Mouse (Mus musculus) left cerebral cortex, postnatal 25 days (tissue): ENCODE measurements around the gene D430041D05Rik. TPM values are rescaled to one million over a fixed set of nuclear protein-coding genes. Genes with fewer than 3 reads are reported as not detected.

Experiments
- DNase-seq, 2 experiments: peaks; one replicate each; pipeline ENCODE4 v3.0.0; 2022; ENCODE audit warnings: low spot score in 2 of 2, mixed read lengths in 1 of 2
- intact Hi-C: fragments of 180-260 bp; cut with DNase I; formaldehyde crosslinking; loops from one replicate; pipeline ENCODE4 v1.15.1; 2025
- total RNA-seq, 2 experiments: library from RNA; stranded (reverse); gene quantifications; 2 replicates each; pipeline ENCODE4 v1.2.3; 2021

D430041D05Rik gene
- total RNA-seq, 2 experiments from 2014 or later: 124 to 128 TPM

- intact Hi-C loops: no loop called here
- DNase-seq: no peak
Observed at GRCm38 (mm10) chr2:104219733-104220391, 191.0 kb downstream of the D430041D05Rik start.

- peak in 1 of 2 experiments; percentile 44 for DNase-seq
- intact Hi-C loops: no loop called here
Observed at GRCm38 (mm10) chr2:104218588-104219065, 192.2 kb downstream of the D430041D05Rik start.

- intact Hi-C loops: no loop called here
- no peak for DNase-seq
Observed at GRCm38 (mm10) chr2:104218114-104218513, 192.7 kb downstream of the D430041D05Rik start.

- intact Hi-C loops: no loop called here
- peak in 1 of 2 experiments; percentile 41 for DNase-seq
Observed at GRCm38 (mm10) chr2:104209408-104209807, 201.4 kb downstream of the D430041D05Rik start.

GRCm38 (mm10) chr2:104208415-104208814 lies 202.4 kb downstream of the D430041D05Rik start:
- peak; percentile 32 to 34 for DNase-seq
- intact Hi-C loops: no loop called here

- intact Hi-C loops: no loop called here
Observed at GRCm38 (mm10) chr2:104207948-104208347, 202.9 kb downstream of the D430041D05Rik start.

GRCm38 (mm10) chr2:104205623-104206022 lies 205.2 kb downstream of the D430041D05Rik start:
- peak; percentile 55 to 59 for DNase-seq
- intact Hi-C loops: no loop called here

More at GRCm38 (mm10) chr2:104207948-104208347, 202.9 kb downstream of the D430041D05Rik start:
- DNase-seq: peak; percentile 67 to 90

- no peak for DNase-seq
- intact Hi-C loops: no loop called here
Observed at GRCm38 (mm10) chr2:104200211-104200610, 210.6 kb downstream of the D430041D05Rik start.

GRCm38 (mm10) chr2:104198186-104198585 lies 212.6 kb downstream of the D430041D05Rik start:
- intact Hi-C loops: no loop called here

GRCm38 (mm10) chr2:104197281-104197680 lies 213.5 kb downstream of the D430041D05Rik start:
- no peak for DNase-seq
- intact Hi-C loops: no loop called here

More at GRCm38 (mm10) chr2:104198186-104198585, 212.6 kb downstream of the D430041D05Rik start:
- DNase-seq: no peak

GRCm38 (mm10) chr2:104192401-104193141 lies 218.2 kb downstream of the D430041D05Rik start:
- no peak for DNase-seq
- intact Hi-C loops: no loop called here

GRCm38 (mm10) chr2:104191723-104192122 lies 219.1 kb downstream of the D430041D05Rik start:
- intact Hi-C loops: no loop called here
- no peak for DNase-seq

- DNase-seq: no peak
- intact Hi-C loops: no loop called here
Observed at GRCm38 (mm10) chr2:104188859-104189258, 222.0 kb downstream of the D430041D05Rik start.

- no peak for DNase-seq
- intact Hi-C loops: no loop called here
Observed at GRCm38 (mm10) chr2:104187073-104187472, 223.7 kb downstream of the D430041D05Rik start.

- intact Hi-C loops: no loop called here
- peak in 1 of 2 experiments; percentile 65 for DNase-seq
Observed at GRCm38 (mm10) chr2:104185616-104186015, 225.2 kb downstream of the D430041D05Rik start.

GRCm38 (mm10) chr2:104184296-104184695 lies 226.5 kb downstream of the D430041D05Rik start:
- intact Hi-C loops: no loop called here
- no peak for DNase-seq

GRCm38 (mm10) chr2:104183246-104183845 lies 227.5 kb downstream of the D430041D05Rik start:
- intact Hi-C loops: no loop called here
- no peak for DNase-seq

- intact Hi-C loops: loop anchor here (10.0 kb wide), 1 partner anchor 145 kb away; no protein-coding TSS in a partner anchor
- DNase-seq: no peak
Observed at GRCm38 (mm10) chr2:104179636-104180035, 231.2 kb downstream of the D430041D05Rik start.

GRCm38 (mm10) chr2:104178251-104178650 lies 232.6 kb downstream of the D430041D05Rik start:
- intact Hi-C loops: loop anchor here (10.0 kb wide), 1 partner anchor 147 kb away; no protein-coding TSS in a partner anchor
- peak in 1 of 2 experiments; percentile 51 for DNase-seq
